Mouse (Mus musculus): Measurements from ENCODE around the gene H2al1m. TPM values are rescaled to one million over a fixed set of nuclear protein-coding genes. Genes with fewer than 3 reads are reported as not detected.
A peak's percentile ranks its signal among the peaks of the same experiment; 100 is the strongest.
"Not testable (repeated sequence)": the region's sequence is repeated elsewhere in the genome, so short reads cannot be mapped to it uniquely, and the experiment has no call there.

The H2al1m gene
- total RNA-seq, 2 experiments from 2014 or later, result not detected

- no peak for DNase-seq (ENCODE audit: low spot score in 2 of 2)
- intact Hi-C loops (cut with DNase I), result no loop called here
These were observed 19.9 kb downstream of the H2al1m start for GRCm38 (mm10) chrX:9303455-9303854.

GRCm38 (mm10) chrX:9316457-9316856 is 32.9 kb downstream of the H2al1m start:
- DNase-seq (ENCODE audit: low spot score in 2 of 2); intact Hi-C loops (cut with DNase I): not testable (repeated sequence)

DNA sequence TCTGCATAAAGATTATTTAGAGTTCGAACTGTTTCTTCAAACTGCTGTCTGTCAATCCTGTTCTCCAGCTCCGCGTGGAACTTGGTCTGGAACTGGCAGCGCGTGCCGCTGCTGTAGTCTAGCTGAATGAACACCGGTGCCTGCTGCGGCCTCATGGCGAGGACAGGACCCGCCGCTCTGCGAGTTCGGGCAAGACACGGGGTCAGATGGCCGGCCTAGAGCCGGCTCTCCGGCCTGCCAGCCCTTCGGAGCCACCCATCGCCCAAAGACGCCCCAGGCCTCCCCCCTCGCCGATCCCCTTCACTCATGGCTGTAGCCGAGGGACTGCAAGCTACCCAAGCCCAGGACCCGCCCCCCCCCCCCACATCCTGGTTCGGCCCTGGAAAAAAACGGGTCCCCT is 44.4 kb downstream of the H2al1m start:
- DNase-seq (ENCODE audit: low spot score in 2 of 2); intact Hi-C loops (cut with DNase I): not testable (repeated sequence)

GRCm38 (mm10) chrX:9332366-9332962 is 48.9 kb downstream of the H2al1m start:
- intact Hi-C loops (cut with DNase I); DNase-seq (ENCODE audit: low spot score in 2 of 2): not testable (repeated sequence)

DNA sequence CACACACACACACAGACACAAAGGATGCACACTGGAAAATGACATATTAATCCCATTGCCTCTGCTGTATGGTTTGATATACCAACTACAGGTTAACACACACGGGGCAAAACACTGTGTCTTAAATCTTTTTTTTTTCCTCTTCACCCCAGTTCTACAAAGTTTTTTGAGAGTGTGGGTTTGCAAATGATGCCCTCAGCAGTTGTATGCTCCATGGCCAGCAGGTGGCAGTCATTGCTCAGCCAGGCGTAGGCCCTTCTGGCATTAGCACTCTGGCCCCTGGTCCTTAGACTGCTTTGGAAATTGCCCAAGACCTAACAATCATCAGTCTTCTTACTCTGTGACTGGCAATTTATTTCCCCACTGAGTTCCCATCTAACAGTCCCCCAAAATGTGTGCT is 49.5 kb downstream of the H2al1m start:
- DNase-seq (ENCODE audit: low spot score in 2 of 2), result peak; percentile 7 to 20
- intact Hi-C loops (cut with DNase I), result not testable (repeated sequence)

Other genes with a start within 250 kb of the H2al1m start
- not detected for gene Fthl17f, start 220.7 kb upstream of the H2al1m start, total RNA-seq (2021)
- not detected for gene 4930402K13Rik, start 179.2 kb upstream of the H2al1m start, total RNA-seq (2021)
- 1 to 10 TPM; 4.7 to 5.5 TPM for gene Lancl3, start 83.9 kb upstream of the H2al1m start, total RNA-seq (2021)
- gene Gm14862, start 26.9 kb upstream of the H2al1m start, total RNA-seq (2021), result not detected
- gene Xk, start 11.0 kb upstream of the H2al1m start, total RNA-seq (2021), result 10 to 100 TPM; 12.1 to 12.6 TPM
- gene H2al1k, start 66.9 kb downstream of the H2al1m start, total RNA-seq (2021), result not detected
- gene Cybb, start 204.0 kb downstream of the H2al1m start, total RNA-seq (2021), result under 1 TPM; 0.24 to 0.53 TPM